Mouse (Mus musculus) cerebellum, adult (tissue): ENCODE measurements at regions not wholly inside any gene's neighbourhood (a gene's known extent, or its start where the extent isn't known, plus 50 kb on each side); places are given as distances from the start of the nearest gene placed in this dataset.
"Not testable (repeated sequence)": the region's sequence is repeated elsewhere in the genome, so short reads cannot be mapped to it uniquely, and the experiment has no call there.

Source experiments
- ATAC-seq: cut with Nextera tagmentation; 2 replicates; pipeline ENCODE4 v1.9.2; 2017; ENCODE audit warnings: mild to moderate bottlenecking, moderate library complexity, mixed read lengths; ENCODE audit not compliant: insufficient number of reproducible peaks, low FRiP score, low TSS enrichment

DNA sequence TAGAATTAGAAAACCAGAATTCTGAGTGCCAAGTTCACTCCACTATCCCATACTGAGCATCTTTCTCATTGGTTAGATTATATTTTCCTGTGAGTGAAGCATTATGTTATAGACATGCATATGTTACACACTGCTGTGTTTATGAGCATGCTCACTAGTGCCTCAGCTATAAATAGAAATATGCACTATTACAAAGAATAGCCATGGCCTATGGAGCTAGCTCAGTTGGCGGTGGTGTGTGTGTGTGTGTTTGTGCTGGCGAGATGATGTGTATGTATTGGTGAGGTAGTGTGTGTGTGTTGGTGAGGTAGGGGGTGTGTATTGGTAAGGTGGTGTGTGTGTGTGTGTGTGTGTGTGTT is 106.2 kb downstream of the Sec31a start:
- ATAC-seq, result no peak

DNA sequence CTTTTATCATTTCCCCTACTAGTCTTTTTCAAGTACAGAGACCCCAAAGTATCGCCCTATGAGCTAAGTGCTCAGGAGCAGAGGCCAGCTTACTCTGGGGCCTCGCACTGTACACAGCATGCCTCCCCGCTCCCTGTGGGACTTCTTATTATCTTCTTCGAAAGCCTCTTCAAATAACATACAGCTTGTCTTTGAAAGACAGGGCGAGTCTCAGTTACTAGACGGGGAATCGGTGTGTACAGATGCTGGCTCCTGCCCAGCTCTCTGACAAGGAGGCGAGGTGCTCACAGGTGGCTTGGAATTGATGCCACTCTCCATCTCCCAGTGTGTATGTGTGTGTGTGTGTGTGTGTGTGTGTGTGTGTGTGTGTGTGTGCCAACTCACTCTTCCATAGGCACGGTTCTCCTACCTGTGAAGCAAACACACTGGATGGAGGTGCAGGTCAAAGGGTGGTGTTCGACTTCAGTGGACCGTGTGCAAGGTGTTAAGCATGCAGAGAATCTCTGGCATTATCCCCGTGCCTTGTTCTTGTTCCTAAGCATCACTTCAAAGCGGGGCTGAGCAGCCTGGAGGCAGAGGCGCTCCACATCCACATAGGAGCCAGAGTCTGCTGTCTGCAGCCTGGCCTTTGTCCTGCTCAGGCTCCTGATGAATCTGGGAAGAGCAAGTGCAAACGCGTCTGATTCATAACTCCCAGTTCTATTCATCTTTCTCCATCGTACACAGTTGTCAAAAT is 106.8 kb downstream of the Sec31a start:
- ATAC-seq, result no peak

DNA sequence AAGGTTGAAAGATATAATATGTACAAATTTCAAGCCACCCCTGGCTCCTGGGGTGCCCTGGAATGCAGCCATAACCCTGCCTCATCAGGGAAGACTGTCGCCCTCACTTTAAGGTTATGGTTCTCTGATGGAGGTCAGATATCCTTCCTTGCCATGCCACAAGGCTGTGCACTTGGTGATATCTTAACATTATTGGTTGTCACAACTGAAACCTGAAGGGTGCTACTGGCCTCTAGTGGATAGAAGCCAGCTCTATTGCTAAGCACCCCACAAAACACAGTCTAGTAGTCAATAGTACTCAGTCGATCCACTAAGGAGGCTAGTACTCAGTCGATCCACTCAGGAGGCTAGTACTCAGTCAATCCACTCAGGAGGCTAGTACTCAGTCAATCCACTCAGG is 111.6 kb downstream of the Sec31a start:
- ATAC-seq, result peak; percentile 70

DNA sequence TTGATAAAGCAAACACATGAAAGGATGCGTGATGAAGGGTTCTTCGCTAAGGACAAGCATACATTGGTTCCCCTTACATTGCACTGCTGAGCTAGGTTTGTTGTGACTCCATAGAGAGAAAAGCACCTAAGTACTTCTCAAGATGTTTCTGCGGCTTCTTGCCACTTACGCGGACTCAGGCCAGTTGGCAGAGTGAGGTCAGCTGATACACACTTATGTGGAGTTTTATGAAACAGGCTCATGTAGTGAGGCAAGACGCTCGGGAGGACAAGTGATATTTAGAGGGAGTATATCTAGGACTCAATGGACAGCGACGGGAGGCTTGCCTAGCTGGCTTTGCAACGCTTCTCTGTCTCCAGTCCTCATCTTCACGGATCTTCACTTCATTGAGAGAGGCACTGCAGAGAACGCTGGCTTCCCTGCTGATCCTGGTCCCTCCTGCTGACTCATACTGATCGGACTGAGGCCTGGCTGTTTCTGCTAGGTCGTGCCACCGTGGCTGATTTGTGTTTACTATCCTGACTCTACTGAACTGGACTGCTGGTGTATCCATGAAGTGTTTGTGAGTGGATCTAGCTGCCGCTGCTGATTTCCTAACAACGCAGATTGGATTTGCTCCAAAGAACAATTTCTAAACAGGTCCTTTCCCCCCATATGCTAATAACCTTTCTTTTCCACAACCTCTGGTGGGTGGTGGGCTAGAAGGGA is 113.8 kb downstream of the Sec31a start:
- ATAC-seq, result no peak

DNA sequence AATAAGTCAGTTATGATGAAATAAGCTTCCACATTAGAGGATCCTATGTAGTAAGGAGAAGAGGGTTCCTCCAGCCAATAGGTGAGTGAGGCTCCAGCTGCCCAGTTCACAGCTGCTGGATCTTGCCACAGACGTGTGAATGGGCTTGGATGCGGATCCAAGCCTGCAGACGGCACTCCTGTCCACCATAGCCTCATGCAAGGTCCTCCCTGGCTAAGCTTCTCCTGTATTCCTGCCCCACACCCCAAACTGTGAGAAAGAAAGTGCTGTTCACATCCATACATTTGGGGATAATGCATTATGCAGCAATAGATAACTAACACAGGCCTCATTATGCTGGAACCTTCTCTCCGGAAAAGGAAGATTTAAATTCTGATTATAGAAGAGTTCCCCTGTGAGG is 116.9 kb downstream of the Sec31a start:
- no peak for ATAC-seq

DNA sequence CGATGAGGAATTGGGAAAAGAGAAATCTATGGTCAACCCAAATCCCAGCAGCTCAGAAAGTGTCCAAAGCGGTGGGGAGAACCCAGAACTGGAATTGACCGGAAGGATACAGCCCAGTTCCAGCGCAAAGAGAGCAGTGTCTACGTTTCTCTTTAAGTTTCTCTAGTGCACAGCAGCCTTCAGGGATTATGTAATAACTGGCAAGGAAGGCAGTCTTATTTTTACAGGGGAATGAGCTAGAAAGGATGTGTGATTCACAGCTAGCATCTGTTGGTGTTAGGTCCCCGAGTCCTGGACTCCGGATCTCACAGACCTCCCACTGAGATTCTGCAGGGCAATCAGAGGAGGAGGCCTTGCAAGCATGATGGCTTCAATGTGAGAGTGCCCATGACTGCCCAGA is 121.8 kb downstream of the Sec31a start:
- ATAC-seq, result no peak

DNA sequence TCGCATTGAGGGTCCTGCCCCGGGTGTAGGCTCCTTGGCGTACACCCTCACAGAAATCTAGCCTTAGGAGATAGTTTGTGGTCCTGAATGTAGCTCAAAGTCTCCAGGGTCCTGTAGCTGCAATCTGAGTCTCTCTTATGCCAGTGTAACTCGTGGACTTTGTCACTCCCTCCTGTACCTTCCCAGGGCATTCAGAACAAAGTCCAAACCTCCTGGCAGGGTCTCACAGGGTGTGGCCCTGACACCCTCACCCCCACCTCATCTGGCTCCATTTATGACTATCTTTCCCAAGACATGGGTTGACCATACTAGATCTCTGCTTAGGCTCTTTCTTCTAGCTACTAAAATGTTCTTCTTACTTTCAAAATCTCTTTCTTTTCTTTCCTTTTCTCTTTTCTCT is 120.6 kb upstream of the Tmem150c start:
- no peak for ATAC-seq

DNA sequence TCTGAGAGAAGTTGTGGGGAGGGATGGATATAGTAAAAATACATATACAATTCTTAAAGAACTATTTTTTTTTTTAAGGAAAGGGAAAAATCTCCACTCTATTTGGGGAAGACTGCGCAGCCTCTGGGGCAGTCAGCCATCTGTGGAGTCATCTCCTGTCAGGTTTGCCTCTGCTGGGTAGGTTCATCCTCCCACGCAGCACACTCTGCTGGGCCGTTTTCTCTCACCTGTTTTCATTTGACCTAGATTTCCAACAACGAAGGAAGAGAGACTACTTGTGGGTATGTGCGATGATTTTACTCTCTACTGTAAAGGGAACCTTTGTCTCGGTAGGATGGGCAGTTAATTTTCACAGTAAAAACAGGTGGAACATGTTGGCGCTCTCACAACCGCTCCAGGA is 119.9 kb upstream of the Tmem150c start:
- peak; percentile 76 for ATAC-seq

DNA sequence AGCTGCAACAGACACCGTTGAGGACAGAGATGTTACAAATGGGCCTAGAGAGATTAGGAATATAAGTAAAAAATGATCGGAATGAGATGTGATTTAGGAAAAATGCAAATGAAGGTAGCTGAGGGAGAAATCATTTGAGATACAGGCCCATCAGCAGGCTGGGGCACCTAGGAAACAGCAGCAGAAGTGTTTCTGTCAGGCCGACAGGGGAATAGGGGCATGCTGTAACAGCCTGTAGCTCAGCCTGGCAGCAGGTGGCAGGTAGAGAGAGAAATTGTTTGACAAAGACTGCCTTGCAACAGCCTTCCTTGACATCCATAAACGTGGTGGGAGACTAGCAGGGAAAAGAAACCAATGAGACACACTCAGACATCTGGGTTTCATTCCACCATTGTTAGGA is 115.1 kb upstream of the Tmem150c start:
- no peak for ATAC-seq

DNA sequence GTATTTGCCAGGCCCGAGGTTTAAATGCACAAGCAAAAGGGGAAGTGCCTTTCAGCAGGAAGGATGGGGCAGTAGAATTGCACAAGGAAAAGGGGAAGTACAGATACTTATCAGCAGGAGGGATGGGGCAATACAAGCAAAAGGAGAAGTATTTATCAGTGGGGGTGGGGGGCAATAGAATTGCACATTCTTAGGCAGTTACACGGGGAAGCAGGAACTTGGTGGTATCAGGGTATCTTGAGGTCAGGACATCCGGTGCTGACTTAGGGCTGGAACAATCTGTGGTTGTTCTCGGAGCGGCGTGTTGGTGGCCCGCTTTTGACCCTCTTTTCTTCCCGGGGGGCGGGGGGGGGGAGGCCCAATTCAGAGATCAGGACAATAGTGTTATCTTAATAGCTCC is 112.4 kb upstream of the Tmem150c start:
- not testable (repeated sequence) for ATAC-seq

DNA sequence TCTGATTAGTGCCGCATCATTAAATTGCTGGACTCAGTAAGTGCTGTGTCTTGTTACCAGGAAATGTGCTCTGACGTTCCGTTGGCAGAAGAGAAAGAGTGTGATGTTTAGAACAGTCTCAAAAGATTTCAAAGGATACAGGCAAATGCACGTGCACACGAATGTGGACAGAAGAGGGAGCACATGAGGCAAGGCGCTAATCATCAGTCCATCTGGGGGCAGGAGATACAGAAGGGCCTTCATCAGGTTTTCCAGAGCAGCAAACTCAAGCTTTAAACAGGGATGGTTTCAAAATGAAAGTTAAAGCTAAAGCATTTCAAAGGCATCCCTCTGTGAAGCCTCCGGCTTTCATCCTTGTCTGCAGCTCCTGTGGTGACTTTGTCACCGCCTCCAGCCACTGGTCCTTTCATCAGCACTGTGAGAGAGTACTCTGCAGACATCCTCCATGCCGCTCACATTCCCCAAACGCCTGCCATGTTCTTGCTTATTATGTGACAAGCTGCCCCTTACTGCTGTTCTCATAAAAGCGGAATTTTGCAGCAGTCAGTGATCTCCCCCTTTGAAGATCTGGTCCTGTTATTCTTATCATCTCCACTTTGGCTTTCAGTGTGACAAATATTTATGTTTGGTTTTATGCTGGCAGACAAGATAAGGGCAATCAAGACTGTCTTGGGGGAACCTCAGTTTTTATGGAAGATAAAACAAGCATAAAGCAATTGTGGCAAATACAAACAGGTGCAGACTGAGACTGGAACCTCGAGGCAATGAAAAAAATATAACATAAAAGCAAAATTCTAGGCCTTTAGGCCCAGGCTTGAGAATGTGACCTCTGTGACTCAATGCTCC is 111.5 kb upstream of the Tmem150c start:
- no peak for ATAC-seq

DNA sequence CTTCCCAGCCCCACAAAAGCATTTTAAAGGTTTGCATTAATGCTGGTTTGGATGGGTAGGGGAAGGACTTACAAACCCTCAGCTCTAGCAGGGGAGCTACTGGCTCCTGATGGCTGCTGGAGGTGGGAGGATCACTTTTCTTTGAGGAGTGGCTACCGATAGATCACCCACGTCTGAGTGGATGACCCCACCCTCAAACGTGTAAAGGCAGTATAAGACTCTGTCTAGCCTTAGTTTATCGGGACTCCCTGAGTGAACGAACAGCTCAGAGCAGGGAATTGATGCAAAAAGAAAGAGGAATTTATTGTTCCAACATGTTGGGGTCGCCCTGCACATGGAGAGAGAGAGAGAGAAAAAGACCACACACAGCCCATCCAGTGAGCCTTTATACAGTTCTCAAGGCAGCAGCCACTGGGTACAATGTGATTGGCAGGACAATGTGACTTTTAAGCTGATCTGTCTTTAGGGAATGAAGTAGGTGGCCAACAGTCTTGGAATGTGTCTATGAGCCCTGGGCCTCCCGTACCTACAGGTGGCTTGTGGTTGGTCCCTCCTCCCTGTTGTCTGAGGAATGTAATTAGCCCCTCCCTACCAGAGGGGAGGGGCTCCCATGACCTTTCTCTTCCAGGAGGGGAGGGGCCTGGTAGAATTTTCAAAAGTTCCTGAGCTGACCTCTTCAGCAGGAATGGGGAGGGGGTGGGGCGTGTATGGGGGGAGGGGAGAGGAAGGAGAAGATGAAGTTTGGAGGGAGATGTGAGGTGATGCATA is 108.7 kb upstream of the Tmem150c start:
- no peak for ATAC-seq

DNA sequence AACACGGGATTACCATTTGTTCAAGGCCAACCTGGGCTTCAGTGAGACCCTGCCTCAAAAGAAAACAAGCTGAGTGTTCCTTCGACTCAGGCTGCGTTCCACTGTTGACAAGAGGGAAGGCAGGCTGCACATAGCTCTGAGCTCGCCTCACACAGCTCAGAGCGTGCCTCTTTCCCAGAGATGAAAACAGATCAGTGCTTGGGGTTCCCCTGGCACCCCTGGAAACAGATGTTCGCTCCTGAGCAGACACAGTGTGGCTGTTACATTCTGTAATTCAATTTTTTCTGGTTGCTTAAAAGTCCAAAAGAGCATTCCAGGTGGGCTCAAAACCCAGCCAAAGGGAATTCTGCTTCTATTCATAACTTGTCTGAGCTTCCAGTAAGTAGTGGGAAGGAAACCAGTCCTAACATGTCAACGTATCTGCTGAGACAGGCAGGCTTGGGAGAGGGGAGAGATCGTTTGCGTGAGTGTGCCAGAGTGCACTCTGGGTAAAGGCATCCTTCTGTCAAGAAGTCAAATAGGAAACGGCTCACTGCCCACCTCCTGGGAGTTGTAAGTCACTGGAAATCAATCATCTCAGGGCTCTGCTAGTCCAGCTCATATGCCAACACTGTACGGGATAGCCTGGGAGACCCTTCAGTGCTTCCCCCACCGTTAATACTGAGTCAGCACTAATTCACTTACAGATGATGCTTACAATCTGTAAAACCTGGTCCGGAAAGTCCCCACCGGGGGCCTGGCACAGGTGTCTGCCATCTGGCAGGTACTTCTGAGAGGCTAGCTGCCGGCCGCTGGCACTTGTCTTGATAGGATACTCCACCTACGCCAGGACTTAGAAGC is 107.3 kb upstream of the Tmem150c start:
- peak; percentile 74 for ATAC-seq

DNA sequence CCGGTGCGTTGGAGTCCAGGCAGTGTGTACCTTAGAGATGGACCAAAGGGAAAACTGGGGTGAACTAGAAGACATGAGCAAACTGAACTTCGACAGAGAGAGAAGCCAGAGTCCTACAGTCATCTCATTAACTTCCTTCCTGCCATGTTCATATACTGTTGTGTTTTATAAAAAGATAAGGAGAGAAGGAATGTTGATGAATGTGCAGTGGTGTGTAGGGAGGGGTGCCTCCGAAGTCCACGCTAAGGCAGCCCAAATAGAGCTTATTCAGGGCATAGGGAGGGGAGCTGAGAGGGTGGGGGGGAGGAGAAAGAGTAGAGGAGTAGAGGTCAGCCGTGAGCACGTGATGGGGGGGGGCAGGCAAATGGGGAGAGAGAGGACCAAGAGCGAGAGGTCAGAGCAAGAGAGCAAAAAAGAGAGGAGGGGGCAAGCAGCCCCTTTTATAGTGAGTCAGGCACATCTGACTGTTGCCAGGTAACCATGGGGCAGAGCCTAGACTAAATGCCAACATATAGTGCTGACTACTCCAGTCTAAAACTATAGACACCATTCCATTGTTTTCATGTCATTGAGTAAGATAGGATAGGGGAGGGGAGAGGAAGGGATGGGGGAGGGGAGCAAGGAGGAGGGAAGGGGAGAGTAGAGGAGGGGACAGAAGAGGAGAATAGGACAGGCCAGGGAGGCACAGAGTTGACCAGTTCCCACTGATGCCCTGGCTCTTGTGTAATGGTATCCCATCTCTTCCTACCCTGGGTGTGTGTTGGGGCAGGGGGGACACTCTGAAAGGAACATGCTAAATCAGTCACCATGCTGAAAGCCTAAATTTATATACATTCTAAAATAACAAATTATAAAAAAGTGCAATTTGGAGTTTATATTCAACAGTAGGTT is 100.4 kb upstream of the Tmem150c start:
- no peak for ATAC-seq

DNA sequence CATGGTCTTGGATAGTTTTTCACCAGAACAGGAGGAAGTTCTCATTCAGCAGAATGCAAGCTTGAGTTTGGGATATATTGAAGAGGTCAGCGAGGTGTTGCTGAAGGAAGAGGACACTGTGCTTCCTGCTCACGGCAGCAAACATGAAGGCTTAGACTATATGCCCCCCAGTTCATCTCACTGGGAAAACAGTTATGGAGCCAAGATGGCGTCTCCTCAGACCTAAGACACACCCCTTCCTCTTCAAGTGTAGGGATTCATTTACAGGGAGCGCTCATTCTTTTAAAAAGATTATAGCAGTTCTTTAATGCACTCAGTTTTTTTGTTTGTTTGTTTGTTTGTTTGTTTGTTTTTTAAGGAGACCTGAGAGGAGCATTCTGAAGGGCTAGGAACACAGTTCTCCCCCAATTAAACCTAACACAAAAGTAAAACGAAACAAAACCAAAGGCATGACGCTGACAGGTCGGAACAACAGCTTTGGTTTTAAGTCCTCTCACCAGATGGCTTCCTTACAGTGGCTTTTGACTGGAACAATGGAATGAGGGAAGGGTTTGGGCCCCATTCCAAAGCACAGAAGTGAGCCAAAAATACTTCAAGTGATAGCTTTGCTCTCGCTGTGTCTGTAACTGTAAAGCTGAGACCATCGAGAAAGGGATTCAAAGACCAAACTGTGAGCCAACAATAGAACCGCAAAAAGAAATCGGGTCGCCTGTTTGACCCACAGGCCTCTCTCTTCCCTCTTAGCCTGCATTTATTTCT is 99.5 kb upstream of the Tmem150c start:
- ATAC-seq, result no peak

DNA sequence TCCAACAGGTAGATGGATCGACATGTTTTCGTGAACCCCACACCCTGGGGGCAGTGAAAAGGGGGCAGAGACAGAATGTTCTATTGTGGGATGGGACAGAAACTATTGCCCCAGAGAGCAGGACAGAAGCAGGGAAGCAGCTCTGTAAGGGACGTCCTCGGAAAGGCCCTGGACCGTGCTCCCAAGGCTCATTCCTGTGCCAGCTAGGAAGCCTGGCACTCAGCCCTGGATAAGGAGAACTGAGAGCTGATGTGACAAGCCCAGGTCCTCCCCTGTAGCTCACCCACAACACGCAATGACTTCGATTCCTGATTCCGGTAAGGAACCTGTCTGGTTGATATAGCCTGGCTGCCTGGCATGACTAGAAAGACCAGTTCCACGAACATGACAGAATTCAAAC is 95.7 kb upstream of the Tmem150c start:
- ATAC-seq, result no peak

DNA sequence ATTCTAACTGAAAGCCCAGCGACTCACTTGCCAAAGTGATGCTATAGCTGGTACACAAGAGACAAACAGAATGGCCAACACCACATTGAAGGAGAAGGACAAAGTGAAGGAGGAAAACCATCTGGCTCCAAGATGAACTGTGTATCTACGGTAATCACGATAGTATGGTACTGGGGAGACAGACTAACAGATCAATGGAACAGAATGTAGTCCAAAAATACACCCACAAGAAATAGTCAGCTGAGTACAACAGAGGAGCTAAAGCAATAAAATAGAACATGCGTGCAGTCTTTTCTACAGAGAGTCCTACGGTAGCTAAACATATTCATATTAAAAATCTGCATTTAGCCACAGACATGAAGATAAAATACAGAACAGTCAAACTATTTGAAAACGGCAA is 92.4 kb upstream of the Tmem150c start:
- ATAC-seq, result no peak

DNA sequence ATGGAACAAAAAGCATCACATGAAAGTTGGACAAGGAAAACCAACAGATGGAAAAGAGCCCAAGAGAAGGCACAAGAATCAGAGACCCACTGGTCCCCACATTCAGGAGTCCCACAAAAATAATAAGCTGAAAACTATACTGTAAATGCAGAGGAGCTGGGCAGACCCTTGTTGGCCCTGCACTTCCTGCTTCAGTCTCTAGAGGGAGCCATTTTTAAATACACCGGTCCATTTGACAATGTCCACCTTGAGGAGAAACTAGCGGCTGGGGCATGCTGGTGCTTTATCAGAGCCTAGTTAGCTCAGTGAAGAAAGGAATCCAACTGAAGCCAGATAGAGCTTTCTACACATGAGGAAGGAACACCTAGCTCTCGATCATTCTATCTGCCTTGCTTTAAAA is 90.1 kb upstream of the Tmem150c start:
- ATAC-seq, result no peak
